Mouse (Mus musculus) cerebellum, adult 8-10 months (tissue): ENCODE results near the gene Mrrf.
"Not testable (repeated sequence)": the region's sequence is repeated elsewhere in the genome, so short reads cannot be mapped to it uniquely, and the experiment has no call there.

Experiments
- DNase-seq: peaks from one replicate; pipeline ENCODE4 v3.0.0; 2022

Mrrf gene

DNA sequence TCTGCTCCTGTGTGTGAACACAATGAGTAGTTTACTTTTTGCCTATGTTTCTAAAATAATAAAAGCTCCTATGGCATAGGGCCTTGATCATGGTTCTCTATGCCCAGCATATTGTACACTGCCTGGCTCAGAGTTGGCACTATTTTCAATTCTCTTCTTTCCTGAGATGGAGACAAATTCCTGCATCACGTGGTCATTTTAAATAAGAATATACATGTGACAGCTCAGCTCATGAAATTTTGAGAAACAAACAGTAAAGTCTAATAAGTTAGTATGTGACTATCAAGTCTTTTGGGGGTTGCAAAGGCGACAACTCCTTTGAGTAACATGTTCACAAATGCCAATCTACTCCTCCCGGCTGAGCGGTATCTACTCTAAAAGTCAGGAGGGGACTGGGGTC is 302 bp upstream of the Mrrf start:
- no peak for DNase-seq

DNA sequence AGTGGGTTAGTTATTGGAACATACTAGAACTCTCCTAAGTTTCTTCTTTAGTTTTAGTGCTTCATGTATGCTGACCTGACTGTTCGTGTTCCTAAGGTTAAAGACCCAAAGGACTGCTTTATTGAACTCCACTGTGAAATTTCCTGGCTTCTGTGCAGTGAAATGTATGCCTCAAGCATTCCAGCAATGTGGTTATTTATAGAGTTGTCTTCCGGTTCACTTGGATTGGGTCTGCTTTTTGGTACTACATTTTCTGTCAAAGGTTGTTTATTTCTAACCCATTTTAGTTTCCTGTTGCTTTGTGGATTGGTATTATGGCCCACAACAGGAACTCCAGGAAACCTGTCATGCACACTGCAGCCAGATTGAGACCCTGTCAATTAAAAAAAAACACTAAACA is 2.9 kb downstream of the Mrrf start:
- no peak for DNase-seq

DNA sequence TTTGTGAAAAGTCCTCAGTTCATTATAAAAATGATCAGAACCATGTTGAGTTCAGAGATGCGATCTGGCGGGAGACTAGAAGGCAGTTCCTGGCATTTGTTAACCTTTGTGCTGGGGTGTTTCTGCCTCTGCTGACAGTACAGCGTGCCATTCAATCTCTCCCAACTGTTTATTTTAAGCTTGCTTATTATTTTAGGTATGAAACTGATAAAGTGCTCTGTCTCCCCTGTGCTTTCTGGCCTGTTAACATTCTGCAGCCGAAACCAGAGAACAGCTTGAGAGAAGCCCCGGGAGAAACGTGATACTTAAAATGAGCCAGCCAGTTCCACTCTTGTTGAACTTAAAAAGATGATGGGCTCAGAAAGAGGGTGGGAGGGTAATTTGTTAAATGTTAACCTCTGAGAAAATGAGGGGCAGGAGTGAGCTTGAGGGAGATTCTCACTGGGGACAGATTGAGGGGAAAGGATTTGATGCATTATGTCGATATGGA is 12.7 kb downstream of the Mrrf start:
- DNase-seq = no peak

- not testable (repeated sequence) for DNase-seq
These were observed 16.2 kb downstream of the Mrrf start for GRCm38 (mm10) chr2:36152401-36152800.

DNA sequence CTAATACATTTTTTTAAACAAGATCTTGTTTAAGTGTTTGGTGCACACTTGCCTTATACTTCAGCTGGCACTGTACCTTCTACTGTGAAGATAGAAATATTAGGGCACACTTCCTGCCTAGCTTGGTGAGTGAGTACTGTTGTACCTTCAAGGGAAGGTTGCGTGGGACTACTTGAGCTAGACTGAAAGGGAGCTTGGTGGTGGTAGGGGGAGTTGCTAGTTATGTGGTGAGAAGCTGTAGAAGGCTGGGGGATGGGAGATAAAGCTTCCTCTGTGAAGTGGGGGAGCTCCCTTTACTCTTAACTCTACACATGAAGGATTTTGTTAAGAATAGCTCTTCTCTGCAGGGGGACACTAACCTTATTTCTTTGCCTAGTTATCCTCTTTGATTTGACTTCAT is 21.3 kb downstream of the Mrrf start:
- no peak for DNase-seq

DNA sequence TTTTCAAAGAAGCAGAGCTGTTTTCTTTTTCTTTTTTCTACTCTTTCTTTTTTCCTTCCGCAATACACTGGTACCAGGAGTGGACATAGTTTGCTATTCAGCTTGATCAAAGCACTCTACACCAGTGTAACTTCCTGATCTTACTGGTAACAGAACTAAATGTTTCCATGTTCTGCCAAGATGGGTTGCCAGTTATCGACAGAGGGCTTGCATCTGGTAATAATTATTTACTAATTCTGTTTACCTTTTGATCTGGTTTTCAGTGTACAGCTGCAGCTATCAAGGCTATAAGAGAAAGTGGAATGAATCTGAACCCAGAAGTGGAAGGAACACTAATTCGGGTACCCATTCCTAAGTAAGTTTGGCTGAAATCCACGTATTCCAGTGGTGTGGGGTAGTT is 23.1 kb downstream of the Mrrf start:
- no peak for DNase-seq

GRCm38 (mm10) chr2:36167990-36168618 is 31.9 kb downstream of the Mrrf start:
- DNase-seq = no peak

GRCm38 (mm10) chr2:36169176-36169575 is 33.0 kb downstream of the Mrrf start:
- no peak for DNase-seq

DNA sequence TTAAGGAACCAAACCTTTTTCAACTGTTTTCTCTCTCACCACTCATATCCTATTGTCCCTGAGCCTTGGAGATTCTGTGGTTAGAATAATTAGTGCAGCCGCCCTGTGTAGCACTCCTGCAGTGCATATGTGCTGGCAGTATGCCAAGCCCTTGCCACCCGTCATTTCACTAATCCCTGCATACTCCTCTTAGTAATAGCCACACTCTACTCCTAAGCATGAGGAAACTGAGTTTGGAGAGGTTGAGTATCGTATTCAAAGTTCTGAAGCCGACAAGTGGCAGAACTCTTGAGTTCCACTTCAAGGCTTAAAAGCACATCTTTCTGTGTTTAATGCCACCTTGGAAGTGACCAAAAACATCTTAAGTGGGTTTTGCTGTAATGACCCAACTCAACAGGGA is 35.9 kb downstream of the Mrrf start:
- DNase-seq = no peak

DNA sequence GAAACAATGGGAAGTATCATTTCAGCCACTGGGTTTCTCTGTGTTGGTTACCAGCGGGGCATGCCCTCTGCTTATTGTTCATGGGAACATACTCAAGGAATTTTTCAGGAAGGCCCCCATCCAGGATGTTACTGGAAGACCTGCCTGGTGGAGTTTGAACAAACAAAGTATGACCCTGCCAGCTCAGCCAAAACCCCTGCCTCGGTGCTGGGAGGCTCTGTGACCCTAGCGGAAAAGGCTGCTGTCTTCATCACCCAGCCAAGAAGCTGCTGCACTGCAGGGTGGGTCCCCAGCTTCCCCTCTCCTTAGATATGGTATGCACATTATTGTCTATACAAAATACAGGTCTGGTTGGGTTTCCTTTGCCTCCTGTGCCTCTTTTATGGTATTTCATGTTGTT is 36.4 kb downstream of the Mrrf start:
- DNase-seq = no peak

GRCm38 (mm10) chr2:36179487-36179886 is 43.3 kb downstream of the Mrrf start:
- DNase-seq = no peak

DNA sequence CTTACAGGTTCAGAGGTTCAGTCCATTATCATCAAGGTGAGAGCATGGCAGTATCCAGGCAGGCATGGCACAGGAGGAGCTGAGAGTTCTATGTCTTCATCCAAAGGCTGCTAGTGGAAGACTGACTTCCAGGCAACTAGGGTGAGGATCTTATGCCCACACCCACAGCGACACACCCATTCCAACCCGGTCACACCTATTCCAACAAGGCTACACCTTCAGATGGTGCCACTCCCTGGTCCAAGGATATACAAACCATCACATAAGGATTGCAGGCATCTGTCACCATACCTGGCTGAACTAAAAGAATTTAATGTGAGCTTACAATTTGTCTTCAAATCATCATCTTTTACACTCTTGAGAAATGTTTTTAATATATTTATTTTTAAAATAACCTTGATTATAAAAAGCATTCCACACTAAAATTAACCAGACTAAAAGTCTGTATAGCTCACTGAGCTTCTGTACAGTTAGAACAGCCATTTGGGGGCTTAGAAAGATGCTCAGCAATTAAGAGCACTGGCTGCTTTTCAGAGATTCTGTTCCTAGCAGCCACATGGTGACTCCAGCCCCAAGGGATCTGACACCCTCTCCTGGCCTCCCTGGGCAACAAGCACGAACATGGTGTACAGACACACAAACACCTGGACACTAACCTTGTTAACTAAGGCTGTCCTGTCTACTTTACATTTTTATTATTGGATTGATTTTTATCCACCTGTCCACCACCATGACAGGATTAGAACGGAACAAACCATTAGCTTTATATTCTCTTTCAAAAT is 45.6 kb downstream of the Mrrf start:
- not testable (repeated sequence) for DNase-seq

GRCm38 (mm10) chr2:36183278-36183677 is 47.1 kb downstream of the Mrrf start:
- DNase-seq = no peak

- no peak for DNase-seq
These were observed 48.0 kb downstream of the Mrrf start for GRCm38 (mm10) chr2:36184192-36184591.

- DNase-seq = no peak
These were observed 48.7 kb downstream of the Mrrf start for GRCm38 (mm10) chr2:36184876-36185275.

GRCm38 (mm10) chr2:36189200-36189599 is 53.0 kb downstream of the Mrrf start:
- DNase-seq = not testable (repeated sequence)

GRCm38 (mm10) chr2:36191098-36191941 is 55.1 kb downstream of the Mrrf start:
- no peak for DNase-seq

DNA sequence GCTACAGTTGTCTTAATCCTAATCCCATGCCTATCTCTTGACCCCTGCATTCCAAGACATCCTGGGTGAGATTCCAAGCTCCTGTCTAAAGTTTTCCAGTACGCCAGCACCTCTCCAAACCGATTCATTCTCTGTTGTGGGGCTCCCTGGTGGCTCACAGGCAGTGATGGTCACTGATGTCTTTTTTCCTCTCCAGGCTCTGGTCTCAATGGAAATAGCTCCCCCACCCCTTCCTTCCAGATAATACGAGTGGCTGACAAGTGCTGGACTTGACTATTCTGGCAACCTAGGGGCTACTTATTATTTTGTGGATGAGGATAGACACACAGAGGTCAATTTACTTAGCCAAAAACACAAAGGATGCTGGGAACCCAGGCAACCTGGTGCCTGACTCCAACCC is 60.8 kb downstream of the Mrrf start:
- DNase-seq = no peak

GRCm38 (mm10) chr2:36197919-36198881 is 62.0 kb downstream of the Mrrf start:
- no peak for DNase-seq

GRCm38 (mm10) chr2:36198882-36199262 is 62.7 kb downstream of the Mrrf start:
- no peak for DNase-seq

GRCm38 (mm10) chr2:36200813-36201212 is 64.6 kb downstream of the Mrrf start:
- DNase-seq = no peak
